Mouse (Mus musculus) heart, postnatal 4 days (tissue): ENCODE data around the gene Bmp2k. TPM values are rescaled to one million over a fixed set of nuclear protein-coding genes. Genes with fewer than 3 reads are reported as not detected.
A peak's percentile ranks its signal among the peaks of the same experiment; 100 is the strongest.

Source experiments
- DNase-seq: peaks from one replicate; pipeline ENCODE4 v3.0.0; 2021
- total RNA-seq, 2 experiments: library from RNA; stranded (reverse); gene quantifications; 2 replicates each; pipeline ENCODE4 v1.2.3; 2021

Bmp2k gene
- total RNA-seq: 10 to 100 TPM; 18.9 TPM

DNA sequence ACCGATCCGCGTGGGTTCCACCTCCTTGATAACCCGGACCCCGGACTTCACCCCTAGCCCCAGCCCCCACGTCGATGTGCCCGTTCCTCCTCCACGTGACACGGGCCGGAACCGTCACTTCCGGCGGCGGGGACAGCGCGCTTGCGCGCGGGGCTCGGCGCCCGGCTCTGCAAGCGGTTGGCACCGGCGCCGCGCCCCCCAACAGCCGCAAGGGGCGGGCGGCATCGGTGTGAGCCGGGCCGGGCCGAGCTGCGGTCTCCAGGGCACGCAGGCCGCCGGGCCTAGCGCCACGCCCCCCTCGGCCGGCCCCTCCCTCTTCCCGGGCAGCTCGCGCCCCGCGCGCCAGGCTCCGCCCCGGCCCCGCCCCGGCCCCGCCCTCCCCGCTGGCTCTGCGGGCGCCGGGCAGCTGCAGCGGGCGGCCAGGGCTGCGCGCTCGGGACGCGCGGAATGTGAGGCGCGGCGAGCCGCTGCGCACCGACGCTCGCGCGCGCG, at the start of gene Bmp2k:
Bmp2k (plus strand) TSS at position 380 of the 492 bp plus-strand sequence.
- peak; percentile 92 for DNase-seq

DNA sequence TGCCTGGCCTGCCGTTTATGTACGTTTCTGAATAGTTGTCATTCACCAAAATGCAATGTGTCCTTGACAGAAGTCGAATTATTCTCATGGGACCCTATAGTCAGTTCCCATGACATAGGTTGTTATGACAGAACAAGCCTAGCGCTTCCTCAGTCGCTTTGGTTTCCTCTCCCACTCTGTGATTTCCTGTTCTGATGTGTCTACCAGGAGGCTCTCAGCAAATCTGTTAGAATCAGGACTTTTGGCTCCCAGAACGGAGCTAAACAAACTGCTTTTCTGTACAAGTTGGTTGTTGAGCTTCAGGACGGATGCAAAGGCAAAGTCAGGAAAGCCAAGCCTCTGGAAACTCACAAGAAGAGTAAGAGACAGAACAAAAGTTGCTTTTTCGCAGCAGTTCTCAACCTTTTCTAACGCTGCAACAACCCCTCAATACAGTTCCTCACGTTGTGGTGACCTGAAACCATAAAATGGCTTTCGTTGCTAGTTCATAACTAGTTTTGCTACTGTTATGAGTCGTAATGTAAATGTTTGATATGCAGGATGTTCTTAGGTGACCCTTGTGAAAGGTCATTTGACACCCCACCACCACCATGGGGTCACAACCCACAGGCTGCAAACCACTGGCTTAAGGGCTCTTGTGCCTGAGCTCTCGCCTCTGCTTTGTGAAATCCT, 48.5 kb upstream of the Bmp2k start:
- DNase-seq: no peak

DNA sequence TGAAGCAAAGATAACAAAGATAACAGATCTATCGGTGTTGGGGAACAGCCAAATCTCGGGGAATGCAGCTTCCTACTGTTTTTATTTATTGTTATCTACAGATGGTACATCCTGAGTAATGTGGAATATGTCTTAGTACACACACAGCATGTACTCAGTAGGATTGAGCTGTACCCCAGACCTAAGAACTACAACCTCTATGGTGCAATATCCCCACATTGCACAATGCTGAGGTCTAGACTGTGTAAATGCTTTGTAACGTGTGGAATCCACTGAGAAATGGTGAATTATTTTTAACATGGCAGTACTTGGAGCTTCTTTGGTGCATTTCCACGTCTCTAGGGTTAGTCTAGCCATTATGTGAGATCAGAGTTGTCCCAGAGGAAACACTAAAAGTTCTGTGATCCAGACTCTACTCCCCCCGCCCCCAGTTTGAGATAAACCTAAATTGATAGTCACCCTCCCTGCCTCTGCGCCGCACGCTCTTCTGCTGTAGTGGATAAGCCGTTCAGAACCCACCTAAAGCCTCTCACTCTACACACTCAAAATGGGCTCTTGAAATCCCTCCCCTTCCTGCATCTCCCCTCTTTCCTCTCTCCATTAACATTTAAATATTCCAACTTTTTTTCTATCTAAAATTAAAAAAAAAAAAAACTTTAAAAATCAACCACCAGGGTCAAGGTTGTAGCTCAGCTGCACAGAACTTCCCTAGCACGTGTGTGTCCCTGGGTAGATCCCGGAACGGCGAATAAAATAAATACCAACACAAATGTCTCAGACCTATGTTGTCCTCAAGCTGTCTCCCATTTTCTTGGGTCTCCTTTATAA, 47.4 kb upstream of the Bmp2k start:
- no peak for DNase-seq

DNA sequence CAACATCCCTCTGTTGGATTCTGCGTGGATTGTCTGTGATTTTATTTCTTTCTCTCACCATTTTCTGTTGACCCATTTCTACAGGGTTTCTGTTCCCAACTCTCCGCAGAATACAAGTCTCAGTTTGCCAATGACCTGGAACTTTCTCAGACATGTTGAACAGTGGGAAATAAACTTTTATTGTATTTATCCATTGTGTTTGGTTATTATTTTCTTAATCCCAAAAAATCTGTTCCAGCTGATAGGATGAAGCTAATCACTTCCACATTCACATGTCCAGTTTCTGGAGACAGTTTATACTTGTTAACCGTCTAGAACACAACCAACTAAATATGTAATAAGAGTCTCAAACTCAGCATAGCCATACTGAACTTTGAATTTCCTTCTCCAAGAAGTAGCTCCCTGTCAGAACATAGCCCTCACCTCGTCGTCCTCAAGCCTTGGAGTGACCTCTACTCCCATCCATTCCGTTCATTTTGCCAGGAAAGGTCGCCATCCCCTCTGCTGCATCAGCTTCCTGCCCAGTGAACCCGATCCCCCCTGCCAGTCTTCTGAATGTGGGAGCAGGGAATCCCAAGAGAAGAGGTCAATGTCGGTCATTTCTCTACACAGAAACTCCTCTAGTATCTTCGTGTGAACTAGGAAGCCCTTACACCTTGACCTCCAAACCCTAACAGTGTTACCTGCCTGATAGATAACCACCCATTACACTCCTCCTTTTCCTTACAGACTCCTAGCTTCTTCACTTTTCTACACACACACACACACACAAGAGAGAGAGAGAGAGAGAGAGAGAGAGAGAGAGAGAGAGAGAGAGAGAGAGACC, 46.6 kb upstream of the Bmp2k start:
- no peak for DNase-seq

DNA sequence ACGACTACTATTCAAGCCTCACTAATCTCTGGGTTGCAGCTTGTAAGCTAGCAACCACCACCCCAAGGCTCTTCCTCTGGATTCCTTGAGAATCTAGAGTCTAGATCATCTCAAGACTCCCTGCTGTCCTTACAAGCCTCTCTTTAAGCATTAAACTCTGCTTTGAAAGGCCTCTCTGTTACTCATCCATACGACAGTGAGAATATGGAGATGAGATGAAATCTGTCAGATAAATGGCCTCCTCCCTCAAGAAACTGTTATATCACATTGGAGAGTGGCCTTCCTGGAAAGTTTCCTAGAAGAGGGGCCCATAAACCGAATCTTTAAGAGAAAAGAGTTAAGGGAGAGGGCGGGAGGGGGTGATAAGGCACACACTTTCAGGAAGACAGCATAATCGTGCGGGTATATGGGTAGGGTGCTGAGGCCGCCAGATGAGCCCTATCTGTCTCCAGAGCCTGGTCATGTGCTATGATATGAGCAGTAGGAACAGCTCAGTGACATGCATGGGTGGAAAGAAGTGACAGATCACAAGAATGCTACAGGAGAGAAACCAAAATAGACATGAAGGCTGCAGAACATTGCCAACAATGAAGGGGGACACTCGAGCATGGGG, 45.9 kb upstream of the Bmp2k start:
- DNase-seq: no peak

DNA sequence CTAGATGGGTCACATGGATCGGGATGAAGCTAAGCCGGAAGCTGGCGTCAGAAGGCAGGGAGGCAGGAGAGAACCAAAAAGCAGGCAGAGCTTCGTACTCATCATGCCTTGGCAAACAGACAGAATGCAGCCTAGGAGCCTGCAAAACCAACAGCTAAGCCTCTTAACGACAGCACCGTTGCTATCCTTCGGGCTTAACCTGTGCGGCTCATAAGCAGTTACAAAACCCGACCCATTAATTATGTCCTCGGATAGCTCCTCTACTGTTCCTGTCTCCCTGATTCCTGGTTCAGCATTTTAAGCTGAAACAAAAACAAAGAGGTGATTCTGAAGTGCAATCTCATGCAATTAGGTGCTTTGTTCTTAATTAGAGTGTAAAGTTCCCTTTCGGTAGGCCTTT, 43.4 kb upstream of the Bmp2k start:
- no peak for DNase-seq

DNA sequence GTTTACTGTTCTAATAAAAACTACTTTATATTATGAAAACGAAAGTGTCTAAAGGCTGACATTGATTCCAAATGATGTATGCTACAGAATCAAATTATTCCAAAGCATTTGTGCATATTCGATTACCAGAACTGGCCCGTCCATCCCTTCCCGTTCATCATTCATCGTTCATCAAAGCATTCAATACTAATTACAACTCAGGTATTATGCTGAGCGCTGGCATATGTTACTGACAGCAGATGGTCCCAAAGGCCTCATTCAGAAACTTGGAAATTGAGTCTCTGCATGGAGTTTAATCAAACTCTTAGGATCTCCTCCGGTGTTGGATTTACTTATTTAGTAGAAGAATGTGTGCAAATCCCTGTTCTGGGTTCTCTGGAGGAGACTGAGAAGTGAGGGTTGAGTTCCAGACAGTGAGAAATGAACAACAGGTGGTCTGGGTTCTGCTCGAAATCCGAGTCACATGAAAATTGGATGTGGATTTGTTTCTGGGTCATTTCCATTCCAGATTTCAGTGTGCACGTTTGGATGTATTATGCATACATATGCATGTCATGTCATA, 42.9 kb upstream of the Bmp2k start:
- no peak for DNase-seq

DNA sequence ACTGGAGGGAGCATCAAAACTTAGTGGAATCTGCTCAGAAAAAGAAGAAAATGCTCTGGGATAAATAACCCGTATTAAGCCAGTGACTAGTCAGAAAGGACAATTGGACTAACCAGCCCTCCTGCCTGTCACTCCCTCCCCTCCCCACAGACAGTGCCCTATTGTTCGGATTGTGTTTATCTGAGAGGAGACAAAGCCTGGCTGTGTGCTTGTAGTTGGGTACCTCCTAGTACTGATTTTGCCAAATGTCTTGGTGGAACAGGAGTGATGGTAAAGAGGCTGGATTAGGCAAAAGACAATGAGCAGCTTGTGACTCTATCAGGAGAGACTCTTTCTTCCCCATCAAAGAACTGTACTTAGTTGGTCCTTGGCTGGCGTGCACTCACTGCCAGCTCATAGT, 40.6 kb upstream of the Bmp2k start:
- no peak for DNase-seq

DNA sequence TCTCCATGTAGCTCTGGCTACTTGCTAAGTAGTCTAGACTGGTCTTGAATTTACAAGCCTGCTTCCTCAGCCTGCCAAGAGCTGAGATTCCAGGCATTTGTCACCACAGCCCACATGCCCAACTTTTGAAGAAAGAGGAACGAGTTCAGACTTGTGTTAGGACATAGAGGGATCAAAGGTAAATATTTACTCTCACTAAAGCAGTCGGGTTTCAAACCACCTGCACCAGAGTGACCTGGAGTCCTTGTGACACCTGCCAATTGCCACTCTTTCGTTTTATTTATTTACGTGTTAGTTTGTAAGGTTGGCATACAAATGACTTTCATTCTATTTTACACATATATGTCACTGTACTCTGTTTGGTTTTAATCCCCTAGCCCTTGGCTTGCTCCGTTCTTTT, 36.4 kb upstream of the Bmp2k start:
- DNase-seq: no peak

DNA sequence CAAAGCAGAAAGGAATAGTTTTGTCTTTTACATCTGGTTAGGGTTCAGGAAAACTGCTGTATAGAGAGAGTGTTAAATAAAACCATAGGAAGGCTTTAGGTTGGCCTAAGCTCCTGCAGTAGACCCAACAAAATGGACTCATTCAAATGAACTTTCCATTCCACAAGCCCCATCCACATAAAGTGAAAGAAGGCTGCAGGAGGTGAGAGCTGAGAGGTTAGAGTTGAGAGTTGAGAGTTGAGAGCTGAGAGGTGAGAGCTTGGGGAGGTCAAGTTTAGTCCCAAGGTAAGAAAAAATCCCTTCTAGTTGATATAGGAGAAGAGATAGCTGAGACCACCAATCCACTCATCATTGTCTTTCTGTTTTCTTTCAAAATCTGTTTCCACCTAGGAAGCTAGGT, 35.6 kb upstream of the Bmp2k start:
- DNase-seq: no peak

DNA sequence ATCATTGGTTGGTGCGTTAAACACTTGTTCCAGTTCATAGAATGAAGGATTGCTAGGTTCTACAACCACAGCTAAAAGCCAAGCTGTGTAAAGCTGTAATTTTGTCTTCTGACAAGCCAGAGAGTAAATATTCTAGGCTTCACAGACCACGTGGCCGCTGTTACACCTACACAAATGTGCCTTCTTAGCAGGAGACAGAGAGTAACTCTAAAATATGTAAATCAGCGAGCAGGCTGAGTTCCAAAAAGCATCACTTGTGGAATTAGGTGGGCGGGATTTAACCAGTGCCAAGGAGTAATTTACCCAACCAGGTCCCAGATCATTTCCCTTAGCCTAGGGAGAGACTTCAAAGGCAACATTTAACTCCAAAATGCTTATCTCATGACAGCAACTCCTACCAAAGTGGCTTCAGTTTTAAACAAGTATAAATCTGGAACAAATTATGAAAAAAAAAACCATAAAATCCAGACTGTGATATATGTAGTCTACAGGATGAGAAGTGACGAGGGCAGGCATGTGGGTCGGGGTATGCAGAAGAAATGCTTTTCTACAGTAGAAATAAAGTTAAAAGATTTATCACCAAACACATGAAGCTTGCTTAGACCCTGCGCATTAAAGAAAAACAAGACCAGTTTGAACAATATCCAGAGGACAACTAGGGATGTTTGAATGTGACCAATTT, 35.1 kb upstream of the Bmp2k start:
- no peak for DNase-seq

DNA sequence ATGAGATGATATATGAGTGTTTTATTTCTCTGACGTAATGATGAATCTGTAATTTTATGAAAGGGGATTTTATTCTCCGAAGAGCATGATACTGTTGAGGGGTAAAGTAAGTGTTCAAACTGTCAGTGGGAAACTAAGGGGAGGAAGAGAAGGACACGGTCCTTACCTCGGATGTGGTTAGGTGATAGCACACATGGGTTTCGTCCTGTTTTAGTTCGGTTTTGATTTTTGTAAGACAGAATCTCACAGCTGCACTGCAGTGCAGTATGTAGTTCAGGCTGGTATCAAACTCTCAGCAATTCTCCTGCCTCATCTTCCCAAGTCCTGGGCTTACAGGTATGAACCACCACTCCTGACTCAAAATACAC, 34.6 kb upstream of the Bmp2k start:
- no peak for DNase-seq

DNA sequence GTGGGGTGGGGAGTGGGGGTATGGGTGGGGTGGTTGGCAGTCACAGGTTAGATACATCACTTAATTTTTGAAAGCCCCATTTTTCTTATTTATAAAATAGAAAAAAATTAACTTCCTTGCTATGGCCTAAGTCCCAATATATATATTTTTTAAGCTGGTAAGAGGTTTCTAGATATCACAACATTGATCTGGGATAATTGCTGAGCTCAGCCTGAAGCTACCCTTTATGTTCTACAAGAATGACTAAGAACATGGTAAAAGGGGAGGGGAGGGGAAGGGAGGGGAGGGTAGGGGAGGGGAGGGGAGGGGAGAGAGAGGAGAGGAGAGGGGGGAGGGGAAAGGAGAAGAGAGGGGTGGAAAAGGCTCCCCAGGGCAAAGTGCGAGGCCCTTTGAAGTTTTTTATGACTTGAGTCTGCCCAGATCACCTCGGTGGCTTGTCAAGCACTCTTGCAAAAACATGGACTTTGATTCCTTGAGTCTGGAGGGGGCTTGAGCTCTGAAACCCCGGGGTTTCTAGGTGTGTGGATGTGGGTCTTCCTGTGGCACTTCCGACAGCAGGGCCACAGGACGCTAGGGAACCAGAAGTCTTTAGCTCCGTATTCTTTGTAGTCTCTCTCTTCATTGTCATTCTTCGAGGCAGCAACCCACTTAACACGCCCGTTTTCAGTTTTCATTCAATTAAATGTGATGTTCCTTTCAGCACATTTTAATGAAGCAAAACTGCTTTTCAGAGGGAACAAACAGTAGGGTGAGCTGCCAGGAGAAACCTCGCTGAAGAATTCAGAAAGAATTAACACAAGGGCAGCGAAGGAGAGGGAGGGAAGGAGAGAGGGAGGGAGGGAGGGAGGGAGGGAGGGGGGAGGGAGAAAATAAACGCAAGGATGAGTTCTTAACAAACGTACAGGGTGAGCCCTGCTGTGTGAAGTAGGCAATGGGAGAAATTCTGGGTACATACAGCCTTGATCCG, 33.1 kb upstream of the Bmp2k start:
- DNase-seq: no peak

DNA sequence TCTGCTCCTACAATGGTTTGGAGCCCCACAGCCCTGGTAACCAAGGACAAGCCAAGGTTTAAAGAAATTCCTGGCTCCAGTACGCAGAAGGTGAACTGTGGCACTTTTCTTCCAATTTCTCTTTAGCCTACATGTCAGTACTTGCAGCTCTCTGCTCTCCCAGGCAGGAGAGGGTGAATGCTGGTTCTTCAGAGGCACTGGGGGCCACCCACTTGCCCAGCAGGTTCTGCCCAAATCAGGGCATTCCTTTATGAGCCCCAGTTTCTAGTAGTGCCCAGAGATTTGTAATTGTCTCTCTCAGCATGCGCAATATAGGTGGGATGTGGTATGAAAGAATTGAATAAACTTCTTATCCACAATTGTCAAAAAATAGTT, 32.5 kb upstream of the Bmp2k start:
- no peak for DNase-seq

DNA sequence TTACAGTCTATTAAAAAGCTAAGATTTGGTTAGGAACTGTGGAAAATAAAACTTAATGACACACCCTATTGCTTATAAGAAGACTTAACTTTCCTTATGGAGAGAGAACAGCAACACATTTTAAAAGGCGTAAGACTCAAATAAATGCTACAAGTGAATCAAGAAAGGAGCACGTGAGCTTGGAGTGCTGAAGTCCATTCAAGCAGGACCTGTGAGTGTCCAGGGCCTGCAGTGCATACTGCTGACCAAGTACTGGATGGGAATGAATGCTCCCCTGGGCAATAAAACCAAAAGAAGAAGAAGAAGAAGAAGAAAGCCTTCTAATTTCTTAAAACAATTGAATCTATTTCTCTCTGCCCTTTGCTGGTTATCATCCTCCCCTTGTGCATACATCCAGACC, 32.0 kb upstream of the Bmp2k start:
- DNase-seq: no peak

DNA sequence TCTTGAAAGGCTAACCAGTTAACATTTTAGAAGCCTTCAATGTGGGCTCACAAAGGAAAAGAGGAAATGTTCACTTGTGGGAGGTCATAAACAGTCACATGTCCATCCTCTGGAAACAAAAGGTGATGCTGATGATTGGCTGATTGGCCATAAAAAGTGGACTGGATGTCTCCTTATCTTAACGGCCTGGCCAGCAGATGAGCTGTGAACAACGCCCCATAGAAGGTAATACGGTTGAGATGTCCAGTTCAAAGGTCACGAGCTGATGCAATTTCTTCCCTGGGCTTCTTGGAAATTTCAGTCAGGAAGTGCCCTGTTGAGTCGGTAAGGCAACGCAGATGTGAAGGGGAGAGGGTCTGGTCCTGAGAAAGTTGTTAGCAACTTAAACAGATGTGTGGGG, 28.9 kb upstream of the Bmp2k start:
- no peak for DNase-seq

DNA sequence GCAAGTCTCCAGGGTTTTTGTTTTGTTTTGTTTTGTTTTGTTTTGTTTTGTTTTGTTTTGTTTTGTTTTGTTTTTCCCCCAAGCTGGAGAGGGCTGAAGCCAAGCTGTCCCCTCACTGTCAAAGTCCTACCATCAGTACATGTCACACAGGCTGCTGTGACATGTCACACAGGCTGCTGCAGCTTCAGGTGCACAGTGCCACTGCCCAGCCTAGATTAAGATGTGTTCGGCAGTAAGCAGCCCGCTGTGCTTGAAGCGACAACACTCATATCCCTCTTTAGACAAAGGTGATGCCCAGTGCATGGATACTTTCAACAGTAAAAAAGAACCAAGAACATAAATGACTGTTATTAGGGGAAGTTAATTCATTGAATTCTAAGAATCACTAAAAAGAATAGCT, 28.5 kb upstream of the Bmp2k start:
- no peak for DNase-seq

DNA sequence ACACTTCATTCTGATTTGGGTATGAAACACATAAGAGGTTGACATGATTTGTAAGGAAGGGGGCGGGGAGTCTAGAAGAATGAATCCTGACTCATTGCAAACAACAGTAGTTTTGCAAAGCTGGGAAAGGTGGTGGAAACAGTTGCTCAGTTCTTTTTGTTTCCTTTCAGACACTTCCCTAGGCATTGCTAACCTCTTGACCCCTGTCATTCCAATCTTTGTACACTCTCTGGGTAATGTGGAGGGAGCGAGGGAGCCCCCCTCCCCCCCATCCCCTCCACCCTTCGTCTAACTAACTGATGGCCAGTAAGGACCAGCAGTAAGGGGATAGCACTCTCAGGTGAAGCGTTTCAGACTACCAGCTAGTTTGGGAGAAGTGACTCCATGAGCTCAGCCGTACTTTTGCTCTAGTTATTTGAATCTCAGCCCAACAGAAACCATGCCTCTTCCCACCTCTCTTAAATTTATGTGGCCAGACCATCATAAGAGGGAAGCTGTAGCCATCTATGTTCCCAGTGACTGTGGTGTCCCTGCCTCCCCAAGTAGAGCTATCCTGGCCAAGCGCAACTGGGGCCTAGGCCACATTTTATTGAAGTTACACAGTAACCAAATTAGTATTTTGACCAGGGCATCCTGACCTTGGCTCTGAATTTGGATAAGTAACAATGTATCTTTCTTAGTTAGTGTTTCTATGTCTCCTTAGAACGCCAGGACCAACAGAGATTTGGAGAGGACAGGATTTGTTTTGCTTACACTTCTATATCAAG, 27.6 kb upstream of the Bmp2k start:
- no peak for DNase-seq

DNA sequence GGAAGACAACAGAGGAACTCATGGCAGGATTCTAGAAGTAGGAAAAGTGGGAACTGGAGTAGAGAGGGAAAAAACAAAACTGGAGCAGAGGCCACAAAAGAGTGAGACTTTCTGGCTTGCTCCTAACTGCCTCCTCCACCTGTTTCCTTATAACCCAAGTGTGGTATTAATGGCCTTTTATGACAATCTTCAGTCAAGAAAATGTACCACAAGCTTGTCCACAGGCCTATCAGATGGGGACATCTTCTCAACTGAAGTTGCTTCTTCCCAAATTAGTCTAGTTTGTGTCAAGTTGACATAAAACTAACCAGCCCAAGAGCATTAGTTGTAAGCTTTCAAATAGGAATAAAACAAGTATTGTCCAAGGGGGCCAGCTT, 27.0 kb upstream of the Bmp2k start:
- no peak for DNase-seq
